Mouse (Mus musculus) activated CD4-positive, CD25-positive, alpha-beta regulatory T cell, adult 4 months (primary cell): Measurements from ENCODE around the gene Bbs5. TPM values are rescaled to one million over a fixed set of nuclear protein-coding genes. Genes with fewer than 3 reads are reported as not detected.
"Not testable (repeated sequence)": the region's sequence is repeated elsewhere in the genome, so short reads cannot be mapped to it uniquely, and the experiment has no call there.

ENCODE experiments used
- ATAC-seq: one replicate; pipeline ENCODE4 v1.8.0; 2017
- polyA plus RNA-seq, 2 experiments: library from polyadenylated mRNA; unstranded; fragments of 100-300 nt; shearing (Covaris generic); gene quantifications; one replicate each; pipeline ENCODE4 v1.2.1; 2017

Gene Bbs5
- polyA plus RNA-seq, 2 experiments from 2014 or later: 0.62 to 0.70 TPM

DNA sequence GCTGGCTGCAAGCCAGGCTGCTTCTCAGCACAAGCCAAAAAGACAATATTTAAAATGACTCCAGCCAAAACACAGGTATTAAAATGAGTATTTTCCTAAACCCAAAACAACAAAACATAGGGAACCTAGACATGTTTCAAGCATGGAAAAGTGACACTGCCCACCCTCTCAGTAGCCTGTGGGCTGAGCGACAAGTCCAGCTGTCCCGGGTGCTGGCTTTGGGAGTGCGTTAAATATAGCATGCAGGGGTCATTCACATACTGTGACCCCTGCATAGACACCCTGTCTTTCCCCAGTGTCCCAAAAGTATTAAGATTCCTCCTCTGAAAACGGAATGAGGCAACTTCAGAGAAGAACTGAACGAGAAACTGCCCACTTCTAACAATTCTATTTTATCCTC is 26.8 kb downstream of the Bbs5 start:
- ATAC-seq: no peak

DNA sequence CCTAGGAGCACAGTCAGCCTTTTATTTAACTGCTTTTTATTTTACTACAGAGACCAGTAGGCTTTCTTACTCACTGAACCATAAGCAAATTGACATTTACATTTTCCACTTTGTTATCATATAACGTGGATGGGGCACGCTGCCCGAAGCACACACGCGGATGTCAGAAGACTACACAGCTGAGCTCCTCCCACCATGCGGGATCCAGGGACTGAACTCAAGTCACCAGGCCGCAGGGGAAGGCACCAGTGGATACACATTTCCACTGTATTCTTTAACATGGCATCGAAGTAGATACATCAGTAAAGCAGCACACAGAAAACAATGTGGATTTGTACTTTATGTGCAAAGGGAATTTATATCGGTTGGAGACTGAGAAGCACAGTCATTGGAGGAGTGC is 28.3 kb downstream of the Bbs5 start:
- ATAC-seq: no peak

DNA sequence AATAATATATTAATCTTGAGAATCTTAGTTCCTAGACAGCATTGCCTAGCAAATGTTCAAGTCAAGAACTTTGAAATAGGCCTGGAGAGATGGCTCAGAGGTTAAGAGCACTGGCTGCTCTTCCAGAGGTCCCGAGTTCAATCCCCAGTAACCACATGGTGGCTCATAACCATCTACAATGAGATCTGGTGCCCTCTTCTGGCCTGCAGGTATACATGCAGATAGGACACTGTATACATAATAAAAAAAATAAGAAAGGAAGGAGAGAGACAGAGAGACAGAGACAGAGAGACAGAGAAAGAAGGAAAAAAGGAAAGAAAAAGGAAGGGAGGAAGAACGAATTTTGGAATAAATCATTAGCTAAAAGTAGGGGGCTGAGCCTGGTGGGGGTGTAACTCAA is 29.7 kb downstream of the Bbs5 start:
- no peak for ATAC-seq

DNA sequence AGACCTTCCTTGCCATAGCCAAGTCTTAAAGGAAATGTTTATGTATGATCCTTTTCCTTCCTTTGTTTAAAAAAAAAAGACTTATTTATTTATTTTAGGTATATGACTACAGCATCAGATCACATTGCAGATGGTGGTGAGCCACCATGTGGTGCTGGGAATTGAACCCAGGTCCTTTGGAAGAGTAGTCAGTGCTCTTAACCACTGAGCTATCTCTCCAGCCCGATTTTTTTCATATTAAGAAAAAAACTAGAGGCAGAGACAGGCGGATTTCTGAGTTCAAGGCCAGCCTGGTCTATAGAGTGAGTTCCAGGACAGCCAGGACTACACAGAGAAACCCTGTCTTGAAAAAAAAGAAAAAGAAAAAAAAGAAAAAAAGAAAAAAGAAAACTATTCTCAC is 30.2 kb downstream of the Bbs5 start:
- not testable (repeated sequence) for ATAC-seq

DNA sequence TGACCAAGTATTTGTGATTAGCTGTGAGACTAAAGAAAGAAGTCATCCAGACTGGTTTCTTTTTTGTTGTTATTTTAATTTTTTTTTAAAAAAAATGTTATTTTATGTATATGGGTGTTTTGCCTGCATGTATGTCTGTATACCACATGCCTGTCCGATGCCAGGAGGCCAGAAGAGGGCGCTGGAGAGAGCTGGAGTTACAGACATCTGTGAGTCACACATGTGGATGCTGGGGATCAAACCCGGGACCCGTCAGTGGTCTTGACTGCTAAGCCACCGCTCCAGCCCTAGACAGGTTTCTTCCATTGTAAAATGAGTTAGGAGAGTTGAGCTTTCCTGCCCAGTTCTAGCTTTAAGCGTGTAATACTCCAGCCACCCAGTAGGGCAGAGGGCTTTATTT is 33.0 kb downstream of the Bbs5 start:
- no peak for ATAC-seq

DNA sequence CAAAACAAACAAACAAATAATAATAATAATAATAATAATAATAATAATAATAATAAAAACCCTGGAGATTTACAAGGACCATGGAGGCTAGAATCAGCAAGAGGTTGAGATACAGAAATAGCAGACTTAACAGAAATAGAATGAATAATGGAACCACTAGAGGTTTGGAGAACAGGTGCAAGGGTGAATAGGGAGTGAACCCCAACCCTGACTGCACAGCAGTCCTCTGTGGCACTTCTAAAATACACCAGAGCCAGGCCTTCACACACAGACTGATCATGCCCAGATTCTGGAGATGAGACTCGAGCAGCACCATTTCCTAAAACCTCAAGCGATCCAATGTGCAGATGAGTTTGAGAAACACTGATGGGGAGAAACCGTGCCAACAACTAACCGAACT is 35.0 kb downstream of the Bbs5 start:
- no peak for ATAC-seq

DNA sequence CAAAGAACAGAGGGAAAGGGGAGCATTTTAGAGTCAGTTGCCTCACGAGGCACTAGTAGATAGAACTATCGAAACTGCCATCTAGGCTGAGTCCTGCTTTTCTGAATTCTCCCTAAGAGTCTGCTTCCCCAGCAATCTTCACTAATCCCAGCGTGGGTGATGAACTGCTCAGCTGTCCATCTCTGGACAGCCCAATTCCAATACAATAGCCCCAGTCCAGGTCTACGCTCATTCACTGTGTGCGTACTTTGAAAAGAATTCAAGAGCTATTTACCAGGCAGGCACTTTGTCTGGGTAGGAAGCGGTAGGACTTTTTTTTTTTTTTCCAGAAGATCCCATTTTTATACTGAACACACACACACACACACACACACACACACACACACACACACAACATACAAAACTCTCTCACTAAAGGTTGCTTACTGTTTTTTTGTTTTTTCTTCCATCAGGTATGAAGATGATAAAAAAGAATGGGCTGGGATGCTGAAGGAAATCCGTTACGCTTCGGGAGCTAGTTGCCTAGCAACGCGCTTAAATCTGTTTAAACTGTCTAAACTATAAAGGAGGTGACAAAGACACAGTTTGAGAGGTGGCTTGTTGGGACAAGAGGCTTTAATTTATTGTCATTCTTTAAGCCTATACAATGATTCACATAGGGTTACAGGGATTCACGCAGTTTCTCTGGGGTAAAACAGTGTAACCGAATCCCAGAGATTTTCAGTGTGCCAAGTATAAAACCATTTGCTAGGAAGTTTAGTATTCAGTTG is 36.2 kb downstream of the Bbs5 start:
- ATAC-seq: no peak

DNA sequence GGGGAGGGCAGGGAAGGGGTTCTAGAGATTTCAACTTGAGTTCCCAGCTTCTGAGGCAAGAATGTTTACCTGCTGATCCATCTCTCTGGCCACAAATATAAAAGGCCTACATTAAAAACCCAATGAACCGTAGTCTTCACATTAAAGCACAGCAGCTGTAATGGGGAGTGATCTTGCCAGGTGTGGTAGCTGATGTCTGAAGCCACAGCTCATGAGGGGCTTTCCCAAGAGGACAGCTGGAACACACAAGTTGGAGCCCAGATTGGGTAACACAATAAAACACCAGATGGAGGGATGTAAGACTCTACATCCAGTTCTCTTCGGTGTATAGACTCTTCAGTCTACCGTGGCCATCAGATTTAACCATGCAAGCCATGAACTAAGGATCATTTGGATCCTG is 37.5 kb downstream of the Bbs5 start:
- ATAC-seq: no peak

DNA sequence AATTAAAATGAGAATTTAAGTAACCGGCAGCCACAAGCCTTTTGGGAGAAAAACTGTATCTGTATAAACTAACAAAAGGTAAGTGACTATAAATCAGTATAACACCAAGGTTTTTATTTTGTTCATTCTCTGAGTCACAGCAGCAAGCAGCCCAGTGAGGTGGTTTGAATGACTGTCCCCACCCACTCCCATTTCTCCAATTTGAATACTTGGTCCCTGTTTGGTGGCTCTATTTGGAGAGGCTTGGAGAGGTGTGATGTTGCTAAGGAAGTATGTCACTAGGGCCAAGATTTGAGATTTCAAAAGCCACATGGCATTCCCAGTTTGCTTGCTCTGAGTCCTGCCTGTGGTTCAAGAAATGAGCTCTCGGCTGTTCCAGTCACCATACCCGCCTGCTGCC is 43.2 kb downstream of the Bbs5 start:
- ATAC-seq: no peak

DNA sequence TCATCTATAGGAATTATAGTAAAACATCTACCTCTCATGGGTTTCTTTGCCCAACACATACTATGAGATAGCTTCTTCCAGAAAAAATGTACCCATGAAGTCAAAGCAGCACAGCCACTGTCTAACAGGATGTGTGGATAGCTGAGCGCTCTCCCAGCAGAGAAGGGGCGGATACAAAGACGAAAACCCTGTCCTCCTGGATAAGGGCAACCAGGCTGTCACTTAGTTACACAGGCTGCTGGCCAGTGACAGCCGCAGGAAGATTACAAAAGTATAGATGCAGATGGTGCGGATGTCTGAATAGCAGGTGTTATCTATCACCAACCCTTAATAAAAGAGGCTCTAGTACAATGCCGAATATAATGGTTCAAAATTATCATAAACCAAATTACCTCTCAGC is 43.9 kb downstream of the Bbs5 start:
- no peak for ATAC-seq

DNA sequence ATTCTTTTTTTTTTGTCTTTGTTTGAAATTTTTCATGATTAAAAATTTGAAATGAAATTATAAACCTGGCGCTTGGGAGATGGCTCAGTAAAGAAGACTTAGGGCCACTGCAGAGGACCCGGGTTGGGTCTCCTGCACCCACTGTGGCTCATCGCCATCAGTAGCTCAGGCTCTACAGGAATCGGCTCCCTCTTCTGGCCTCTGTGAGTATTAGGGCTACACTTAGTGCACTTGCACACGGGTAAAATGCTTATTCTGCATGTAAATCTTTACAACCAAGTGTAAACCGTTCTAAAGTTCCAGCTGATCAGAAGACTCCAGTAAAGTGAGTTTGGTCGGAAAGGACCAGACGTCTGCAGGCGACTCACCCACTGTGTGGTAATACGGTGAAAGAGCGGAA is 46.5 kb downstream of the Bbs5 start:
- ATAC-seq: no peak

DNA sequence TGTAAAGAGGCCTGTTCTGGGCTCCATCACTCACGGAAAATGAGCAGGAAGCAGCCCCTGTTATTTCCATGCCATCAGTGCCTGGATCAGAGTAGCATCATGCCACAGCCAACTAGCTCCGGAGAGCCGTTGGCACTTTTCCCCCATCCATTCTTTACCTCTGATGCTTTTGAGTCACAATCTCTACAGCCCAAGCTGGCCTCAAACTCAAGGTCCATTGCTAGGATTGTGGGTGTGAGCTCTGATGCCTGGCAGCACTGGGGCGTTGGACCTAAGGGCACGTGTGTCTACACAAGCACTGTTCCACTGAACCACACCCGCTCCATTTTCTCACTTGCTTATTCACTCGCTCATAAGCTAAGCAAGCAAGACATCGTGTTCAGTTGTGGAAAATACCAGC is 53.5 kb downstream of the Bbs5 start:
- no peak for ATAC-seq

DNA sequence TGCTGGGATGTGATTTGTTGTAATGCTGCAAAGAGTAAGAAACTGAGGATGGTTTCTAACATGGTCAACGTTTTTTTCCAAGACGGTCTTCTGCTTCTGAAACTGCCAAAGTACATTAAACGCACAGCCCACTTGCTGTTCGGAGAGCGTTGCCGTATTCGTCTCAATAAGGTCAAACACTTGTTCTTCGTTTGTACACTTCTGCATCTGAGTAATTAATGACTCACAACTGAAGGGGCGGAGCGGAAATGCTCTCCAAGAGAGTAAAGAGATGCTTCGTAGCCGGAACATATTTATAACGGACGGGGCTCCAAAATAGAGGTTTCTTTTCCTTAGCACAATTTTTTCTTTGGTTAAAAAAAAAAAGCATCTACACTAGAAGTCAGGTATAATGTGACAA is 65.2 kb downstream of the Bbs5 start:
- ATAC-seq: no peak

DNA sequence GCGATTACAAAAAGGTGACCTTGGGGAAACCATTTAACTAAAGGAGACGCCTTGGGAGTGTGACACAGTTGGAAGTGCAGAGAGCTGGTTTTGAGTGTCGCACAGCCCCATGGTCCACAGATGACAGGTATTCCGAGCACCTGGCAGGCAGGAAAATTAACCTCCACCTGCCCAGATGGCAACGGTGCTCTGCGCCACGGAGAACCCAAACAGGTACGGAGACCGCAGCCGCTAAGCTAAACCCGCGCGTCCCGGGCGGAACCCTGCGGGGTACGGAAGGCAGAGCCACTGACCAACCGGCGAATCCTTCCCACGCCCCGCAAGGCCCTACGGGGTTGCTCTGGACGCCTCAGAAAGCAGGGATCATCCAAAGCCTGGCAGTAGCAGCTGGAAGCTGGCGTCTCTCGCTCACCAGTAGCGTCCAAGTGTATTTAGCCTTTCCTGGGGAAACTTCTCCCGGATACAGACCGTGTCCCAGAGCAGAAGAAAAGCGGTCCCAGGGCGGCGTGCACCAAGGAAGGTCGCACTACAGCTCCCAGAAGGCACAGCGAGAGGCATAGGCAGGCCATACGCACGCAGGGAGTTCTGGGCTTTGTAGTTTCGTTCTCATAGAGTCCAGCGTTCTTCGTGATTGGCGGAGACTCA is 66.1 kb downstream of the Bbs5 start, which contains the start of gene Fastkd1:
Gene Fastkd1, minus strand, starts transcription at position 536 of the 645 bp plus-strand sequence.
- ATAC-seq: peak; percentile 100

DNA sequence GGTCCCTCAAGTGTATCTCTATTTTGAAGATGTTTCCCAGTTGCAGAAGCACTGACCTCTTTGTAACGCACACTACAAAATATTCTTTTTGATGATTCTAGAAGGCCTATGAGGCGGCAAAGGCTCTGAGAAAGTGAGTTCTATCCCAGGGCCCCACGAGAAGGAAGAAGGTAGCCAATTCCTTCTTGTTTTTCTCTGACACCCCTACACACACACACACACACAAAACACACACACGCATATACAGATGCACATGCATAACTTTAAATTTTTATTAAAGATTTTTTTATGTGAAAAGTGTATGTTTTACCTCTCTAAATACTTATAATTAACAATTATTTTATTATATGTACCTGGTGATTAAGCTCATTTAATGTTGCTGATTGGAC is 66.6 kb downstream of the Bbs5 start:
- peak; percentile 16 for ATAC-seq

DNA sequence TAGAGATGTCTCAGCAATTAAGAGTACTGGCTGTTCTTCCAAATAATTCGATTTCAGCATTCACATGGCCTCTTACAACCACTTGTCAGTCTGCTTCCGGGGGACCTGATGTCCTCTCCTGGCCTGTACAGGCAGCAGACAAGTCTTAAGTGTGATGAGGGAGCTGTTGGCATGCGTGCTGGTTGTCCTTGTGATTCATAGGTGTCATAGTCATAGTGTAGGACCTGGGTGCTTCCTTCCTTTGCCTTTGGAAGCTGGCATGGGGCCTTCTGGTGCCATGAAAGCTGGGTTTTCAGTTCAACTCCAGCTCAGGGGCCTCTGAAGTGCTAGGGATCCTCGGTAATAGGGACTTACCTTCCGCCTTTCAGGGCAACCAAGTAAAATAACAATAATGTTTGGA is 67.2 kb downstream of the Bbs5 start:
- no peak for ATAC-seq

DNA sequence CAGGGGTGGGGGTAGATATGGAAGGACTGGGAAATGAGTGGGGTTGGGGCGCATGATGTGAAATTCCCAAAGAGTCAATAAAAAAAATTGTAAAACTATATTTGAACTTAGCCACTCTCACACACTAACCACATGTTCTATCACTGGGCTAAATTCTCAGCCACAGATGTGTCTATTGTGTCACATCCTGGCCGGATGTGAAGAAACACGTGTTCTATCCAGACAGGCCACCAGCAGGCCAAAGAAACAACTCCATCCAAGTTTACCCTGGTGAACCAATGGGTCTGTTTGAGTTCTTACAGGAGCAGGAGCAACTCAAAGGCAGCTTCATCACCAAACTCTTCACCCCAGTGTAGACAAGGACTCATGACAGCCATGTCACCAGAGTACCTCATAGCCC is 69.5 kb downstream of the Bbs5 start:
- ATAC-seq: no peak

Other genes with a start within 250 kb of the Bbs5 start
- under 1 TPM in 1 of 2 experiments, not detected in 1; 0.44 TPM for gene Lrp2, start 61.1 kb upstream of the Bbs5 start, polyA plus RNA-seq
- not detected for gene Klhl41, start 22.9 kb downstream of the Bbs5 start, polyA plus RNA-seq
- 10 to 100 TPM in 1 of 2 experiments, 1 to 10 TPM in 1; 8.4 to 10.6 TPM for gene Fastkd1, start 66.3 kb downstream of the Bbs5 start, polyA plus RNA-seq
- 100 to 1,000 TPM; 176 to 203 TPM for gene Ppig, start 75.4 kb downstream of the Bbs5 start, polyA plus RNA-seq
- 1 to 10 TPM; 3.8 to 4.7 TPM for gene Ccdc173, start 142.4 kb downstream of the Bbs5 start, polyA plus RNA-seq
- 10 to 100 TPM; 44.8 to 47.8 TPM for gene Phospho2, start 142.5 kb downstream of the Bbs5 start, polyA plus RNA-seq
- under 1 TPM in 1 of 2 experiments, not detected in 1; 0.34 TPM for gene Klhl23, start 174.8 kb downstream of the Bbs5 start, polyA plus RNA-seq
- gene Ssb, start 214.4 kb downstream of the Bbs5 start, polyA plus RNA-seq: 100 to 1,000 TPM; 313 to 322 TPM
- gene Mettl5, start 238.4 kb downstream of the Bbs5 start, polyA plus RNA-seq: 10 to 100 TPM; 57.9 to 63.0 TPM